Mouse (Mus musculus) G1E (cell line): Measurements from ENCODE around the gene Grik3. TPM values are rescaled to one million over a fixed set of nuclear protein-coding genes. Genes with fewer than 3 reads are reported as not detected.

Experiments
- ATAC-seq: 2 replicates; pipeline ENCODE4 v1.8.0; 2016; ENCODE audit warnings: mild to moderate bottlenecking; ENCODE audit not compliant: insufficient number of reproducible peaks, poor library complexity, low FRiP score, severe bottlenecking; ENCODE audit errors: extremely low read depth
- DNase-seq: peaks from one replicate; pipeline ENCODE4 v3.0.0; 2012; ENCODE audit warnings: low spot score
- H3K27me3 ChIP-seq: 2 replicates; pipeline ENCODE4 v1.6.1; 2012; ENCODE audit warnings: mild to moderate bottlenecking, low read length, inconsistent platforms; ENCODE audit not compliant: insufficient read depth
- H3K36me3 ChIP-seq: replicated peaks from 2 replicates; pipeline ENCODE3; 2012; ENCODE audit warnings: mild to moderate bottlenecking, inconsistent platforms
- H3K4me1 ChIP-seq: 2 replicates; pipeline ENCODE4 v1.6.1; 2012; ENCODE audit warnings: low read depth, low read length, inconsistent platforms, mixed read lengths; ENCODE audit not compliant: insufficient read depth
- H3K4me3 ChIP-seq: 2 replicates; pipeline ENCODE4 v1.5.1; 2012; ENCODE audit warnings: low read depth, mild to moderate bottlenecking, inconsistent platforms, low read length, moderate library complexity, mixed read lengths
- H3K9me3 ChIP-seq: replicated peaks from 2 replicates; pipeline ENCODE4 v1.6.1; 2012; ENCODE audit warnings: inconsistent platforms
- CTCF ChIP-seq: IDR thresholded peaks from 2 replicates; pipeline ENCODE4 v1.5.1; 2012; ENCODE audit warnings: low read depth, low read length, inconsistent platforms, mixed read lengths
- GATA1 ChIP-seq: IDR thresholded peaks from 2 replicates; pipeline ENCODE4 v1.6.1; 2012; ENCODE audit warnings: borderline replicate concordance, low read length, inconsistent platforms, mixed read lengths
- GATA2 ChIP-seq: IDR thresholded peaks from 2 replicates; pipeline ENCODE4 v1.6.1; 2012; ENCODE audit warnings: low read depth, low read length, inconsistent platforms, borderline replicate concordance
- POLR2AphosphoS5 ChIP-seq: IDR thresholded peaks from 2 replicates; pipeline ENCODE4 v1.6.1; 2012; ENCODE audit warnings: low read depth, low read length, inconsistent platforms; ENCODE audit not compliant: insufficient replicate concordance
- TAL1 ChIP-seq: conservative IDR thresholded peaks from 2 replicates; pipeline ENCODE4 v1.6.1; 2012; ENCODE audit warnings: low read depth, low read length, inconsistent platforms, mixed read lengths
- polyA plus RNA-seq: library from polyadenylated mRNA; stranded (reverse); fragments of >175 nt; gene quantifications from 2 replicates; pipeline ENCODE4 v1.2.3, GENCODE M21; 2012
- total RNA-seq, 2 experiments: library from RNA; stranded (forward) in 1 of 2; stranded (reverse) in 1 of 2; fragments of 200-1000 nt in 1 of 2; fragments of >200 nt in 1 of 2; fragmentation: Nextera tagmentation in 1 of 2; gene quantifications; 2 replicates each; pipeline ENCODE4 v1.2.3; 2014 to 2017

The Grik3 gene
- total RNA-seq (2014; fragmentation: Nextera tagmentation) (not detected in 2 replicates), total RNA-seq (2017) (0.05 TPM in 1 of 2 replicates, not detected in the other), polyA plus RNA-seq (not detected in 2 replicates)

GRCm38 (mm10) chr4:125490661-125491504, at the start of gene Grik3:
Gene Grik3 (plus strand): TSS chr4:125490700.
- DNase-seq: no peak
- H3K27me3 ChIP-seq: no peaks in the 10 kb centered on the region
- H3K36me3 ChIP-seq: no peaks in the 10 kb centered on the region
- H3K4me1 ChIP-seq: no peaks in the 10 kb centered on the region
- peaks cover 92% of the 10 kb centered on the region for H3K9me3 ChIP-seq
- TF ChIP-seq CTCF: no peak
- TF ChIP-seq GATA2: no peak
- no peak for TF ChIP-seq TAL1
- TF ChIP-seq GATA1: no peak
- no peak for TF ChIP-seq POLR2AphosphoS5
- no peak for ATAC-seq
- no peak within 1 kb of the TSS; the same call in 1 of the 2 replicates for H3K4me3 ChIP-seq

- H3K9me3 ChIP-seq: peaks cover 76% of the 10 kb centered on the region
- no peak for DNase-seq
- TF ChIP-seq CTCF: no peak
- TF ChIP-seq GATA2: no peak
- TF ChIP-seq POLR2AphosphoS5: no peak
- TF ChIP-seq GATA1: no peak
- no peak for TF ChIP-seq TAL1
- ATAC-seq: no peak
- no peaks in the 10 kb centered on the region for H3K27me3 ChIP-seq
- no peaks in the 10 kb centered on the region for H3K36me3 ChIP-seq
- no peak overlapping the region for H3K4me3 ChIP-seq
- no peaks in the 10 kb centered on the region for H3K4me1 ChIP-seq
These were observed 48.7 kb upstream of the Grik3 start for GRCm38 (mm10) chr4:125441821-125442220.

DNA sequence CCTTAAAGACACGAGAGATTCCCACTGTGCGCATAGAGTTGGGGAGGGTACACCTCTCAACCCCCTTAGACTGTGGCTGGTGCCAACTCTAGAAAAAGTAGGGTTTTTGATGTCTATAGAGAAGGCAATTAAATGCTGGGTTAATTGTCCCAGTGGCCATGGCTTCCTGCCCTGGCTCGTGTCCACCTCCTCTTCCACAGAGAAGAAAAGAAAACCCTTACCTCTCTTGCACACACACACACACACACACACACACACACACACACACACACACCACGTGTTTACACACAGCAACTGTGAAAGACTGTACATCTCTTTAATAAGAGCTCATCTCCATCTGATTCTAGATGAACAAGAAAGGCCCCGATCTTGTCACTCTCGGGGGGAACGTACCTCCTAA, 46.1 kb upstream of the Grik3 start:
- peaks cover 80% of the 10 kb centered on the region for H3K9me3 ChIP-seq
- no peaks in the 10 kb centered on the region for H3K36me3 ChIP-seq
- H3K4me1 ChIP-seq: no peaks in the 10 kb centered on the region
- ATAC-seq: no peak
- DNase-seq: no peak
- H3K4me3 ChIP-seq: no peak overlapping the region
- TF ChIP-seq CTCF (no peak), GATA1 (no peak), POLR2AphosphoS5 (no peak), TAL1 (no peak), GATA2 (no peak)
- no peaks in the 10 kb centered on the region for H3K27me3 ChIP-seq

GRCm38 (mm10) chr4:125450602-125451321, 39.7 kb upstream of the Grik3 start:
- DNase-seq (no peak), ATAC-seq (no peak)
- Histone ChIP-seq H3K4me1 (no peaks in the 10 kb centered on the region), H3K36me3 (no peaks in the 10 kb centered on the region), H3K27me3 (no peaks in the 10 kb centered on the region), H3K9me3 (peaks cover 88% of the 10 kb centered on the region), H3K4me3 (no peak overlapping the region)
- TF ChIP-seq POLR2AphosphoS5 (no peak), CTCF (no peak), GATA2 (no peak), GATA1 (no peak), TAL1 (no peak)

DNA sequence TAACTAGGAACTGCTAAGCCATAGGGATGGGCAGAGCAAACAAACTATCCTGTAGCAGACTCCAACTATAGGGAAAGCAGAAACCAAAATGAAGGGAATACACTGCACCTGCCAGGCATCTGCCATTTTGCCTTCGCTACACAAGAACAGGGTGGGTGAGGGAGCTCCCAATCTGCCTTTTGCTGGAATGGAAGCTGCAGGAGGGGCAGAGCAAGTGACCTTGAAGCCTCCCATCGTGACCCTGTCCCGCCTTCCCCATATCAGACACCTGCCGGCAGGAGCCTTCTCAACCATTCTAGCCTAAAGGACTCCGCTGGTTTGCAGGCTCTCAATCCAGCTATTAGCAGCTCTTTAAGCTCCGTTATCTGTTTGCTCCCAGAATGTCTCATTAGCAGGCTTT, 38.7 kb upstream of the Grik3 start:
- no peak overlapping the region for H3K4me3 ChIP-seq
- H3K27me3 ChIP-seq: no peaks in the 10 kb centered on the region
- TF ChIP-seq CTCF: no peak
- no peak for TF ChIP-seq GATA1
- TF ChIP-seq TAL1: no peak
- no peak for TF ChIP-seq GATA2
- TF ChIP-seq POLR2AphosphoS5: no peak
- peaks cover 90% of the 10 kb centered on the region for H3K9me3 ChIP-seq
- H3K36me3 ChIP-seq: no peaks in the 10 kb centered on the region
- ATAC-seq: no peak
- H3K4me1 ChIP-seq: no peaks in the 10 kb centered on the region
- DNase-seq: no peak

GRCm38 (mm10) chr4:125456506-125456905, 34.0 kb upstream of the Grik3 start:
- ATAC-seq (no peak), DNase-seq (no peak)
- Histone ChIP-seq H3K27me3 (no peaks in the 10 kb centered on the region), H3K9me3 (peaks cover 85% of the 10 kb centered on the region), H3K4me1 (no peaks in the 10 kb centered on the region), H3K36me3 (no peaks in the 10 kb centered on the region), H3K4me3 (no peak overlapping the region)
- TF ChIP-seq GATA1 (no peak), CTCF (no peak), GATA2 (no peak), POLR2AphosphoS5 (no peak), TAL1 (no peak)
